Mouse (Mus musculus) cerebellum, postnatal 14 days (tissue): ENCODE measurements around the gene Lrp1.

Experiments
- DNase-seq, 2 experiments: peaks; one replicate each; pipeline ENCODE4 v3.0.0; 2021; ENCODE audit warnings: mixed read lengths in 2 of 2

Lrp1 gene

DNA sequence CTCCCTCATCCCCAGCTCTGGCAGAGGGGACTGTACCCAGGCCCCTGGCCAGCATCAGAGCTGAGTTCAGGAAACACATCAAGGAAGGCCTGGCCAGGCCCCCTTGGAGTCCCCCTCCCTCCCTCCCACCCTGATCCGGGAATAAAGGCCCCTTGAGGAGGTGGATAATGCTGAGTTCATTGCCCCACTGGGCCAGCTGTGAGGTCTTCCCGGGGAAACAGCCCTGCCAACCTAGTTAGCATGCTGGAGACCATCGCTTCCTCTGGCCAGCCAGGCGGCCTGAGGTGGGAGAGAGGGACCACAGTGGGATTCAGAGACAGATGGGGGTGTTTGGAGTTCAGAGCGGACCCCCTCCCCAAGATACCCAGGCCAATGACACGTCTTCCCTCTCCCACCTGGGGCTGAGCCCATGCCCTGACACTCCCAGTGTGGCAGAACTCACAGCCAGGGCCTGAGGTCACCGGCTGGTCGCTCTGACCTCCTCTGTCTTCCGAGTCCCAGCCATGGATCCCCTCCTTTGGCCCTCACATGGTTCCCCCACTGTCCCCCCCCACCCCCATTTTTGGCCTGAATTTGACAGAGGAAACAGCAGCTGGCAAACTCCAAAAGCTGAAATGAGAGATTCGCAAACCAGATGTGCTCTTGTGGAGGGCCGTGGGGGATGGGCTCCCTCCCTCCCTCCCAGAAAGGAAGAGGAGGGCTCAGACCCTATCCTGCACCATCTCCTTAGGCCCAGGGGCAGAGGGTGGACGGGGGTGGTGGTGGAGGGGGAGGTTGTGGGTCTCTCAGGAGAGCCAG is 6.5 kb downstream of the Lrp1 start:
- peak in 1 of 2 experiments; percentile 38 for DNase-seq

DNA sequence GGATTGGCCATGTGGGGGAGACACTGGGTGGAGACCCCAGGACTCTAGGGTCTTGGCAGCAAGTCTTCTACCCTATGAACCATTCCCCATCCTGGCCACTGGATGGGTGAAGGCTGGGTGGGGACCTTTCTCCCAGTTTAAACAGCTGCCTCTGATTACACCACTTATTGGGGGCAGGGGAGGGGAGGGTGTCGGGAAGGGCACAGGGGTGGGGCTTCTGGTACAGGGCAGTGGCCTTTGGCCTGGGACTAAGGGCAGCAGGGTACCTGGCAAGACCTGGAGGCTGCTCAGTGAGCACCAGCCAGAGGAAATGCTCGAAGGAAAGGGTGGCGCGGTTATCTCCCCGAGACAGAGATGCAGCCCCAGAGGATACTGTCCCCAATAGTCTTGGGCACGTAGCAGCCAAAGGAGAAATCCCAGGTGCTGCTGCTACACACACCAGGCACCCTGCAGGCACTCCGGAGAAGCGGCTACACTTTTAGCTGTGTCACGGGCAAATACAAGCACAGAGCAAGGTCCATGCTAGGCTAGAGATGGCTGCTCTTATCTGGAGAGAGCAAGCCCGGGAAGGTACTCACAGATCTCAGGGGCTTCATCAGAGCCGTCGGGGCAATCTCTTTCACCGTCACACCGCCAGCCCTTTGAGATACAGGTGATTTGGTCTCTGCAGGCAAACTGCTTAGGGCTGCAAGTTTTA is 8.7 kb downstream of the Lrp1 start:
- no peak for DNase-seq

DNA sequence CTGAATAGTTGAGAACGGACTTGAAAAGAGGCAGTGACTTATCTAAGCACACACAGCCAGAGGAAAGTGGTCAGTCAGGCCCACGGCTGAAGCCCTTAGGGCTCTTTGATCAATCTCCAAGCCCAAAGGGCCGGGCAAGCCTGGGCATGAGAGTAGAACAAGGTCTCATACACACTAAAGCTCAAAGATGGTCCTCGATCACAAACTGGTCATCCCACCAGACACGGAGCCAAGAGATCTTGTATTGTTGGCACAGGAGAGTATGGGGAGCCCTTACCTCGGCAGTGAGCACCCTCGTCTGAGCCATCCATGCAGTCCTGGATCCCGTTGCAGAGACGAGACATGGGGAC is 10.9 kb downstream of the Lrp1 start:
- no peak for DNase-seq

GRCm38 (mm10) chr10:127609415-127610065 is 11.4 kb downstream of the Lrp1 start:
- no peak for DNase-seq

GRCm38 (mm10) chr10:127607059-127607458 is 13.9 kb downstream of the Lrp1 start:
- DNase-seq: no peak

- DNase-seq: no peak
These were observed 15.2 kb downstream of the Lrp1 start for GRCm38 (mm10) chr10:127605756-127606155.

DNA sequence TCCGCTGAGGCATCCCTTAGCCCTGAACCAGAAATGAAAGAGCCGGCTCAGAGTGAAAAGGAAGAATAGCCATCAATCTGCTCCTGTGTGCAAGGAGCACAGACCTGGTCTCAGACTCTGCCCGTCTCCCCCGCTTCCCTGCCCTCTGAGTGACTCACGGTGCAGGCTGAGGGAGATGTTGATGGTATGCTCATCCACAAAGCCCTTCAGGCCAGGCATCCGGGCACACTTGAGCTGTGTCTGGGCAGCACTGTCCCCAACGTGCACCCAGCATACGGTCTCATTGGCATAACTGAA is 15.7 kb downstream of the Lrp1 start:
- no peak for DNase-seq

GRCm38 (mm10) chr10:127604465-127605250 is 16.3 kb downstream of the Lrp1 start:
- DNase-seq: peak in 1 of 2 experiments; percentile 51

GRCm38 (mm10) chr10:127603437-127604371 is 17.2 kb downstream of the Lrp1 start:
- DNase-seq: no peak

GRCm38 (mm10) chr10:127602194-127602593 is 18.8 kb downstream of the Lrp1 start:
- no peak for DNase-seq

GRCm38 (mm10) chr10:127599779-127600541 is 21.0 kb downstream of the Lrp1 start:
- peak; percentile 70 to 78 for DNase-seq

- no peak for DNase-seq
These were observed 21.7 kb downstream of the Lrp1 start for GRCm38 (mm10) chr10:127599252-127599651.

GRCm38 (mm10) chr10:127598607-127599006 is 22.3 kb downstream of the Lrp1 start:
- peak in 1 of 2 experiments; percentile 36 for DNase-seq

GRCm38 (mm10) chr10:127597311-127597901 is 23.5 kb downstream of the Lrp1 start:
- DNase-seq: peak; percentile 83 to 84

GRCm38 (mm10) chr10:127596321-127596941 is 24.5 kb downstream of the Lrp1 start:
- peak; percentile 73 to 74 for DNase-seq

GRCm38 (mm10) chr10:127594930-127595715 is 25.8 kb downstream of the Lrp1 start:
- no peak for DNase-seq

- DNase-seq: no peak
These were observed 26.5 kb downstream of the Lrp1 start for GRCm38 (mm10) chr10:127594405-127594804.

- no peak for DNase-seq
These were observed 28.1 kb downstream of the Lrp1 start for GRCm38 (mm10) chr10:127592850-127593249.

- no peak for DNase-seq
These were observed 28.5 kb downstream of the Lrp1 start for GRCm38 (mm10) chr10:127592423-127592822.
